9 mouse cellular contexts compared by ENCODE assay signal in genomic region chr11:75165441-75166192, GRCm38 (mm10). TPM values are rescaled to one million over a fixed set of nuclear protein-coding genes. Genes with fewer than 3 reads are reported as not detected.
DNase-seq lines count a peak whose midpoint lies in the region; ATAC-seq and TF ChIP-seq lines count a peak whose summit lies in the region.
"Had no signal": no experiment of that assay in that cellular context is flagged by ENCODE, and none has a peak within 500 bp of the region (broad histone marks: within the 10 kb centered on the region; RNA-seq: fewer than 3 reads in every experiment).

No protein-coding gene starts in this region.

- peak overlapping the region; percentile 98 for H3K4me2 ChIP-seq in heart, embryonic 14.5 days (ENCODE audit: low read length)
- H3K4me2 ChIP-seq in kidney, embryonic 16.5 days (replicated peaks; ENCODE audit: low read depth, low read length), result peak overlapping the region; percentile 90
- H3K4me2 ChIP-seq in liver, embryonic 14.5 days (ENCODE audit: low read depth), result peak overlapping the region; percentile 40

- H3K4me1 ChIP-seq in heart, embryonic 14.5 days (ENCODE audit: control insufficient read depth in 2 of 2, insufficient read depth in 2 of 2, low read length in 2 of 2), result peaks cover 9 to 59% of the 10 kb centered on the region in 2 experiments; a peak in 3 of 4 replicates
- peaks cover 58% of the 10 kb centered on the region for H3K4me1 ChIP-seq in kidney, embryonic 16.5 days (ENCODE audit: insufficient read depth, low read length)
- H3K4me1 ChIP-seq in liver, embryonic 14.5 days (replicated peaks; ENCODE audit: control insufficient read depth in 2 of 2, insufficient read depth in 2 of 2, low read length in 1 of 2), result no peaks in the 10 kb centered on the region; a peak in 1 of 4 replicates

- H3K27me3 ChIP-seq in heart, embryonic 14.5 days (ENCODE audit: control insufficient read depth, insufficient read depth, low read length), result peaks cover 38% of the 10 kb centered on the region
- H3K27me3 ChIP-seq in kidney, embryonic 16.5 days (ENCODE audit: insufficient read depth, low read length), result peaks cover 52% of the 10 kb centered on the region
- H3K27me3 ChIP-seq in liver, embryonic 14.5 days (ENCODE audit: control insufficient read depth, insufficient read depth, low read length), result peaks cover 62% of the 10 kb centered on the region

- H3K27ac ChIP-seq in heart, embryonic 14.5 days (replicated peaks in 1 of 2; ENCODE audit: control insufficient read depth in 1 of 2, insufficient read depth in 1 of 2, low read depth in 2 of 2, low read length in 2 of 2), result peak overlapping the region in 1 of 2 experiments; percentile 52; a peak in 2 of 4 replicates
- peak overlapping the region; percentile 92 for H3K27ac ChIP-seq in kidney, embryonic 16.5 days (ENCODE audit: low read length)
- no peak overlapping the region for H3K27ac ChIP-seq in liver, embryonic 14.5 days

- no peak for TF ChIP-seq EP300 in liver, embryonic 14.5 days (IDR thresholded peaks at IDR 0.05; ENCODE audit: low read depth)

- WGBS in heart, embryonic 14.5 days, result 9% methylated on average over 54 of the region's 54 CpGs
- 9% methylated on average over 54 of the region's 54 CpGs for WGBS in kidney, embryonic 16.5 days
- 7% methylated on average over 54 of the region's 54 CpGs for WGBS in liver, embryonic 14.5 days (ENCODE audit: insufficient replicate concordance)

- peak; percentile 56 for ATAC-seq in erythroblast, adult 5-6 weeks (replicated peaks; ENCODE audit: low FRiP score, poor library complexity, severe bottlenecking)
- no peak; the same call in 1 of the 2 replicates for ATAC-seq in heart, embryonic 14.5 days (ENCODE audit: insufficient number of reproducible peaks, insufficient read depth, low FRiP score, low read depth)
- no peak for ATAC-seq in kidney, embryonic 16.5 days (ENCODE audit: low FRiP score, low TSS enrichment)
- ATAC-seq in liver, embryonic 14.5 days (ENCODE audit: insufficient read depth), result 0 out of 2 replicates have a peak, but pooled peaks have one; percentile 33

- DNase-seq in urinary bladder, adult 18-20 months (ENCODE audit: low spot score in 2 of 2), result peak; percentile 75 to 89
- no peak for DNase-seq in urinary bladder, postnatal 10 days (ENCODE audit: low spot score)
- DNase-seq in liver, embryonic 14.5 days (ENCODE audit: low read depth in 3 of 3, low spot score in 3 of 3), result peak in 2 of 3 experiments; percentile 31 to 47
- DNase-seq in neural tube, embryonic 10.5 days (ENCODE audit: extremely low spot score, low spot score), result peak; percentile 74
- DNase-seq in testis, postnatal 14 days (ENCODE audit: low spot score), result peak; percentile 78

- no peaks in the 10 kb centered on the region for H3K9me3 ChIP-seq in heart, embryonic 14.5 days (ENCODE audit: control insufficient read depth, low read length)
- no peaks in the 10 kb centered on the region for H3K9me3 ChIP-seq in kidney, embryonic 16.5 days (ENCODE audit: low read length)
- no peaks in the 10 kb centered on the region for H3K9me3 ChIP-seq in liver, embryonic 14.5 days (ENCODE audit: control insufficient read depth, low read length)

- peak overlapping the region; percentile 81 for H3K9ac ChIP-seq in heart, embryonic 14.5 days (ENCODE audit: low read length)
- peak overlapping the region; percentile 77 for H3K9ac ChIP-seq in kidney, embryonic 16.5 days (replicated peaks; ENCODE audit: low read length)
- no peak overlapping the region for H3K9ac ChIP-seq in liver, embryonic 14.5 days (replicated peaks)

- peak overlapping the region; percentile 58 to 65 for H3K4me3 ChIP-seq in heart, embryonic 14.5 days (ENCODE audit: control insufficient read depth in 1 of 2, insufficient read depth in 1 of 2, low read depth in 1 of 2, low read length in 2 of 2)
- H3K4me3 ChIP-seq in kidney, embryonic 16.5 days (ENCODE audit: low read length), result peak overlapping the region; percentile 76
- peak overlapping the region in 1 of 2 experiments; percentile 34; a peak in 2 of 4 replicates for H3K4me3 ChIP-seq in liver, embryonic 14.5 days (ENCODE audit: insufficient read depth in 1 of 2, low read depth in 2 of 2, low read length in 2 of 2)
- H3K4me3 ChIP-seq: myocyte had no signal

- H3K36me3 ChIP-seq in heart, embryonic 14.5 days (ENCODE audit: control insufficient read depth, insufficient read depth, low read length), result peaks cover 55% of the 10 kb centered on the region
- peaks cover 28% of the 10 kb centered on the region for H3K36me3 ChIP-seq in kidney, embryonic 16.5 days (ENCODE audit: insufficient read depth, low read length)
- no peaks in the 10 kb centered on the region for H3K36me3 ChIP-seq in liver, embryonic 14.5 days (replicated peaks; ENCODE audit: control insufficient read depth, insufficient read depth, low read depth)

- TF ChIP-seq CTCF in liver, embryonic 14.5 days (IDR thresholded peaks at IDR 0.05; ENCODE audit: low read depth), result peak; percentile 94

RNA-seq across cellular contexts. Expression of gene Hic1, which starts 3.7 kb away (rescaled TPM):
- not detected in 2 replicates for total RNA-seq in erythroblast, adult 5-6 weeks (2015; ENCODE audit: low replicate concordance)
- not detected in 2 replicates for total RNA-seq in erythroblast, adult 5-6 weeks (2017; ENCODE audit: low replicate concordance)
- 6.4 and 6.8 TPM in 2 replicates for polyA plus RNA-seq in heart, embryonic 14.5 days (2014; fragmentation: Nextera tagmentation; extraction: Ambion mirVana)
- 16.1 and 16.2 TPM in 2 replicates for polyA plus RNA-seq in kidney, embryonic 16.5 days (2015; fragmentation: Nextera tagmentation; extraction: Ambion mirVana)
- polyA plus RNA-seq in liver, embryonic 14.5 days (2012; rRNA removed), result 0.97 and 1.4 TPM in 2 replicates
- polyA plus RNA-seq in liver, embryonic 14.5 days (2014; fragmentation: Nextera tagmentation; extraction: Ambion mirVana), result 0.28 and 0.48 TPM in 2 replicates

RNA-seq across cellular contexts. Expression of gene Ovca2, which starts 13.0 kb away (rescaled TPM):
- 1.9 and 6.7 TPM in 2 replicates for total RNA-seq in erythroblast, adult 5-6 weeks (2015; ENCODE audit: low replicate concordance)
- 4.6 and 5.7 TPM in 2 replicates for total RNA-seq in erythroblast, adult 5-6 weeks (2017; ENCODE audit: low replicate concordance)
- 19.4 and 19.7 TPM in 2 replicates for polyA plus RNA-seq in heart, embryonic 14.5 days (2014; fragmentation: Nextera tagmentation; extraction: Ambion mirVana)
- 26.1 and 26.9 TPM in 2 replicates for polyA plus RNA-seq in kidney, embryonic 16.5 days (2015; fragmentation: Nextera tagmentation; extraction: Ambion mirVana)
- polyA plus RNA-seq in liver, embryonic 14.5 days (2012; rRNA removed), result 7.4 and 10.5 TPM in 2 replicates
- 14.3 and 15.3 TPM in 2 replicates for polyA plus RNA-seq in liver, embryonic 14.5 days (2014; fragmentation: Nextera tagmentation; extraction: Ambion mirVana)

RNA-seq across cellular contexts. Expression of gene Dph1, which starts 25.4 kb away (rescaled TPM):
- 0.58 and 4.2 TPM in 2 replicates for total RNA-seq in erythroblast, adult 5-6 weeks (2015; ENCODE audit: low replicate concordance)
- total RNA-seq in erythroblast, adult 5-6 weeks (2017; ENCODE audit: low replicate concordance), result 3.6 and 4.5 TPM in 2 replicates
- polyA plus RNA-seq in heart, embryonic 14.5 days (2014; fragmentation: Nextera tagmentation; extraction: Ambion mirVana), result 23.1 and 23.7 TPM in 2 replicates
- polyA plus RNA-seq in kidney, embryonic 16.5 days (2015; fragmentation: Nextera tagmentation; extraction: Ambion mirVana), result 28.2 and 28.4 TPM in 2 replicates
- 9.8 and 11.6 TPM in 2 replicates for polyA plus RNA-seq in liver, embryonic 14.5 days (2012; rRNA removed)
- 9.8 and 12.1 TPM in 2 replicates for polyA plus RNA-seq in liver, embryonic 14.5 days (2014; fragmentation: Nextera tagmentation; extraction: Ambion mirVana)

RNA-seq across cellular contexts. Expression of gene Rtn4rl1, which starts 28.0 kb away (rescaled TPM):
- total RNA-seq in erythroblast, adult 5-6 weeks (2015; ENCODE audit: low replicate concordance), result not detected in 2 replicates
- not detected in 2 replicates for total RNA-seq in erythroblast, adult 5-6 weeks (2017; ENCODE audit: low replicate concordance)
- polyA plus RNA-seq in heart, embryonic 14.5 days (2014; fragmentation: Nextera tagmentation; extraction: Ambion mirVana), result 17.0 and 17.3 TPM in 2 replicates
- 3.8 and 5.0 TPM in 2 replicates for polyA plus RNA-seq in kidney, embryonic 16.5 days (2015; fragmentation: Nextera tagmentation; extraction: Ambion mirVana)
- 0.56 and 0.61 TPM in 2 replicates for polyA plus RNA-seq in liver, embryonic 14.5 days (2012; rRNA removed)
- 0.68 and 0.98 TPM in 2 replicates for polyA plus RNA-seq in liver, embryonic 14.5 days (2014; fragmentation: Nextera tagmentation; extraction: Ambion mirVana)

Comparison
In these comparisons a context has a peak if more than half of its experiments do, and no peak if none do; other contexts are left out.
1. ATAC-seq: peak in erythroblast, adult 5-6 weeks (single experiment) and liver, embryonic 14.5 days (single experiment); none in heart, embryonic 14.5 days (single experiment) and kidney, embryonic 16.5 days (single experiment).
2. H3K4me2 ChIP-seq: peak in every context shown above with its lines; median percentile 98 in heart, embryonic 14.5 days; 90 in kidney, embryonic 16.5 days; 40 in liver, embryonic 14.5 days.